Mouse (Mus musculus) bone marrow, adult 2 months (tissue): ENCODE measurements around the gene Lins1.

Source experiments
- CTCF ChIP-seq: fragments of 200-500 bp; IDR thresholded peaks from 2 replicates; pipeline ENCODE4 v1.5.1; 2011; ENCODE audit warnings: low read length, control low read depth; ENCODE audit not compliant: control insufficient read depth, insufficient read depth
- POLR2A ChIP-seq: fragments of 200-500 bp; IDR thresholded peaks from 2 replicates; pipeline ENCODE4 v1.6.1; 2011; ENCODE audit warnings: low read depth, mild to moderate bottlenecking, control low read depth, low read length, borderline replicate concordance; ENCODE audit not compliant: control insufficient read depth

DNA sequence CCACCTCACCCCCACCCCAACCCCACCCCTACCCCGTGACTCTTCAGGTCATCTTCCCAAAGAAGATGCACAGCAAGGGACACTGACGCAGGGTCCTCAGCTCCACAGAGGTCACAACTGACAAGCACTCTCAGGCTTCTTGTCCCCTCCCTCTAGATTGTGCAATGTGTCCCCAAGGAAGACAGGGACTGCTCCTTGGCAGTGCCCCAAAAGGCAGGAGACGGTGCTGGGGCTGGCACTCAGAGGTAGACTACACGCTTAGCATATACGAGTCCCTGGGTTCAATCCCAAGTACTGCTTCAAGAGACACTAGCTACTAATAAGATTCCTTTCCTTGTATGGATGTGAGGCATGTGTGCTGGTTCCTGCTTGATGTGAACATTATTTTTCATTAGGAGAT lies 51.3 kb downstream of the Lins1 start:
- TF ChIP-seq POLR2A (no peak), CTCF (no peak)
